Mouse (Mus musculus) hindbrain, embryonic 15.5 days (tissue): ENCODE measurements at regions not wholly inside any gene's neighbourhood (a gene's known extent, or its start where the extent isn't known, plus 50 kb on each side); places are given as distances from the start of the nearest gene placed in this dataset.

ENCODE experiments used
- ATAC-seq: fragments of 200-750 bp; cut with Nextera tagmentation; 2 replicates; pipeline ENCODE4 v1.8.0; 2017; ENCODE audit warnings: low read depth, moderate number of reproducible peaks, moderate TSS enrichment; ENCODE audit not compliant: low FRiP score
- H3K27ac ChIP-seq: fragments of 300-500 bp; sonication (generic); replicated peaks from 2 replicates; pipeline ENCODE4 v1.5.1; 2015; ENCODE audit warnings: mild to moderate bottlenecking, inconsistent platforms
- H3K27me3 ChIP-seq: fragments of 300-500 bp; sonication (generic); 2 replicates; pipeline ENCODE4 v1.6.1; 2015; ENCODE audit warnings: control low read depth, inconsistent platforms
- H3K36me3 ChIP-seq: fragments of 300-500 bp; sonication (generic); 2 replicates; pipeline ENCODE4 v1.6.1; 2015; ENCODE audit warnings: control low read depth, inconsistent platforms
- H3K4me1 ChIP-seq: fragments of 300-500 bp; sonication (generic); replicated peaks from 2 replicates; pipeline ENCODE4 v1.6.1; 2015; ENCODE audit warnings: control low read depth, inconsistent platforms
- H3K4me2 ChIP-seq: fragments of 300-500 bp; sonication (generic); 2 replicates; pipeline ENCODE4 v1.6.1; 2015; ENCODE audit warnings: moderate library complexity, mild to moderate bottlenecking, inconsistent platforms
- H3K4me3 ChIP-seq: fragments of 300-500 bp; sonication (generic); 2 replicates; pipeline ENCODE4 v1.5.1; 2015; ENCODE audit warnings: mild to moderate bottlenecking, inconsistent platforms
- H3K9ac ChIP-seq: fragments of 300-500 bp; sonication (generic); 2 replicates; pipeline ENCODE4 v1.6.1; 2015; ENCODE audit warnings: inconsistent platforms
- H3K9me3 ChIP-seq: fragments of 300-500 bp; sonication (generic); 2 replicates; pipeline ENCODE4 v1.6.1; 2016; ENCODE audit warnings: control low read depth, inconsistent platforms
- WGBS: fragments of 180-500 bp; shearing (Covaris S2); methylation state at CpG from one replicate; pipeline ENCODE4 v1.1.7; 2015; 5-methylcytosine and 5-hydroxymethylcytosine counted together

GRCm38 (mm10) chr16:93131404-93131803 is 305.5 kb upstream of the Runx1 start:
- Histone ChIP-seq H3K27me3 (no peaks in the 10 kb centered on the region), H3K4me1 (no peaks in the 10 kb centered on the region), H3K4me2 (no peak overlapping the region), H3K27ac (no peak overlapping the region), H3K9ac (no peak overlapping the region), H3K36me3 (no peaks in the 10 kb centered on the region), H3K4me3 (no peak overlapping the region), H3K9me3 (no peaks in the 10 kb centered on the region)
- WGBS: 89% methylated on average over 5 of the region's 5 CpGs
- no peak for ATAC-seq

DNA sequence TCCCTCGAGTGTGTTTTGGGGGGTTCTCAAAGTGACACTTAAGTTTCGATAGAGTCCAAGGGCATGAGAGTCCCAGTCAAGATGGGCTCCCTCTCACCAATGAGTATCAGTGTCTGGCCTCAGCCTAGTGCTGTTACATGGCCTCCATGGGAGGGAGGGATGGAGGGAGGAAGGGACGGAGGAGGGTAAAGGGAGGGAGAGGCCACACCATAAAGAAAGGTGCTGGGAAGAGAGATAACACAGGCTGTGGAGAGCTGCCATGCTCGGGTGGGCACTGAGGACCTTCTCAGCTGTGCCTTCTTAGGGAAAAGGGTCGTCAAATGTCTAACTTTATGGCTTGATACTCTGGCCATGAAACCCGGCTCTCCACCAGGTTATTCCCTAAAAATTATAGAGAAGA is 304.7 kb upstream of the Runx1 start:
- H3K27ac ChIP-seq: no peak overlapping the region
- H3K9me3 ChIP-seq: no peaks in the 10 kb centered on the region
- ATAC-seq: no peak
- H3K27me3 ChIP-seq: no peaks in the 10 kb centered on the region
- no peaks in the 10 kb centered on the region for H3K4me1 ChIP-seq
- no peaks in the 10 kb centered on the region for H3K36me3 ChIP-seq
- H3K9ac ChIP-seq: no peak overlapping the region
- WGBS: 91% methylated on average over 6 of the region's 6 CpGs
- H3K4me2 ChIP-seq: no peak overlapping the region
- no peak overlapping the region for H3K4me3 ChIP-seq

DNA sequence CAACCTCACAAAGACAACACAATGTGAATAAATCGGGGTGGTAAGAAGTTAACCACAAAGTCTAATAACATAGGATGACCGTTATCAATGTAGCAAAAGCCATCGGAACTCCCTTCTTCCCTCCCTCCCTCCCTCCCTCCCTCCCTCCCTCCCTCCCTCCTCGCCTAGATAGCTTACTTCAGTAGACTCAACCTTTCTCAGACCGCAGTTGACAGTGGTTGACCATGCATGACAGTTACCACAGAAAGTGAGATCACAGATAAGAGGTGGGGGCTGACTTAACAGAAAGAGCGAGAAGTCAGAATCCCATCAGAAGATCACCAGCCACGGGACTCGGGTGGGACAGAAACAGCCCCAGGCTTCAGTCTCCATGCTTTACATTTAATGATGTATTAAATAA is 297.8 kb upstream of the Runx1 start:
- Histone ChIP-seq H3K27ac (no peak overlapping the region), H3K9ac (no peak overlapping the region), H3K36me3 (no peaks in the 10 kb centered on the region), H3K4me3 (no peak overlapping the region), H3K4me2 (no peak overlapping the region), H3K27me3 (no peaks in the 10 kb centered on the region), H3K4me1 (no peaks in the 10 kb centered on the region), H3K9me3 (no peaks in the 10 kb centered on the region)
- WGBS: 87% methylated on average over 8 of the region's 8 CpGs
- no peak for ATAC-seq

DNA sequence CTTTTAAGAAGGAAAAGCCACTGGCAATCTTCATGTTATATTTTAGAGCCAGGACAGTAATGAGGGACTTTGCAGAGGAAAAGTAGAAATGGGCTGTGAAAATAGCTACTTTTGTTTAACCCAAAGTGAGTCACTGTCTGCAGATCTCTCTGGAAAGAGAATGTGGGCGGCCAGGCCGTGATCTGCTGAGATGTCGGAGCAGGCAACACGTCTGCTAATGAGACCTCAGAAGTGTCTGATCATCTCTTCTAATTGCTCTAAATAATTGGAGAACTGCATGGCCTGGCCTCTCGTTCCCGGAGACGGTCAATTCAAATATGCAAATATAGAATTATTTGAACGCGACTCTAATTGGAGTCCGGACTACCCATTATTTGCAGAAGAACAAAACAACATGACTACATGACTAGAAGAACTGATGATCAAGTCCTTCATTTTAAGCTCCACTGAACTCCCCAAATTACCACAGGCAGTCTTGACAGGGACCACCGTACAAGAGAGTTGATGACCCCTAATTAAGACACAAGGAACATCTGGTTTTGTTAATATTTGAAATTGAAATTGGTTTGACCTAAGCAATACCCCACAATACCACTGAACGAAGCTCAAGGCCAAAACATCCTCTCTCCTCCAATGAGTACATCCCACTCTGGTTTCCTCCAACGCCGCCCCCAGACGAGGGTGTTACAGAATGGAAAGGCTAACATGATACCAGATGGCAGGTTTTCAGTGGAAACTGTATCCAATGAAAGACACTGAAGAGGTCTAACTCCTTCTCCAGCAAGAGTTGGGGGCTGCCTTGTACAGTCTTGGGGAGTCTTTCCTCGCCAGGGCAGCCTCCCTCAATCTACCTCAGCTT is 290.4 kb upstream of the Runx1 start:
- Histone ChIP-seq H3K36me3 (no peaks in the 10 kb centered on the region), H3K4me1 (no peaks in the 10 kb centered on the region), H3K4me2 (no peak overlapping the region), H3K4me3 (no peak overlapping the region), H3K9me3 (no peaks in the 10 kb centered on the region), H3K27ac (no peak overlapping the region), H3K9ac (no peak overlapping the region), H3K27me3 (no peaks in the 10 kb centered on the region)
- 80% methylated on average over 16 of the region's 16 CpGs for WGBS
- no peak for ATAC-seq

- WGBS: 87% methylated on average over 3 of the region's 3 CpGs
- no peaks in the 10 kb centered on the region for H3K27me3 ChIP-seq
- H3K4me1 ChIP-seq: no peaks in the 10 kb centered on the region
- no peaks in the 10 kb centered on the region for H3K36me3 ChIP-seq
- no peak overlapping the region for H3K27ac ChIP-seq
- H3K9me3 ChIP-seq: no peaks in the 10 kb centered on the region
- no peak overlapping the region for H3K9ac ChIP-seq
- H3K4me2 ChIP-seq: no peak overlapping the region
- H3K4me3 ChIP-seq: no peak overlapping the region
- no peak for ATAC-seq
These were observed 285.0 kb upstream of the Runx1 start for GRCm38 (mm10) chr16:93110912-93111311.

GRCm38 (mm10) chr16:93110451-93110850 is 284.5 kb upstream of the Runx1 start:
- Histone ChIP-seq H3K9me3 (no peaks in the 10 kb centered on the region), H3K27me3 (no peaks in the 10 kb centered on the region), H3K4me2 (no peak overlapping the region), H3K4me3 (no peak overlapping the region), H3K4me1 (no peaks in the 10 kb centered on the region), H3K9ac (no peak overlapping the region), H3K27ac (no peak overlapping the region), H3K36me3 (no peaks in the 10 kb centered on the region)
- 71% methylated on average over 6 of the region's 6 CpGs for WGBS
- ATAC-seq: no peak

DNA sequence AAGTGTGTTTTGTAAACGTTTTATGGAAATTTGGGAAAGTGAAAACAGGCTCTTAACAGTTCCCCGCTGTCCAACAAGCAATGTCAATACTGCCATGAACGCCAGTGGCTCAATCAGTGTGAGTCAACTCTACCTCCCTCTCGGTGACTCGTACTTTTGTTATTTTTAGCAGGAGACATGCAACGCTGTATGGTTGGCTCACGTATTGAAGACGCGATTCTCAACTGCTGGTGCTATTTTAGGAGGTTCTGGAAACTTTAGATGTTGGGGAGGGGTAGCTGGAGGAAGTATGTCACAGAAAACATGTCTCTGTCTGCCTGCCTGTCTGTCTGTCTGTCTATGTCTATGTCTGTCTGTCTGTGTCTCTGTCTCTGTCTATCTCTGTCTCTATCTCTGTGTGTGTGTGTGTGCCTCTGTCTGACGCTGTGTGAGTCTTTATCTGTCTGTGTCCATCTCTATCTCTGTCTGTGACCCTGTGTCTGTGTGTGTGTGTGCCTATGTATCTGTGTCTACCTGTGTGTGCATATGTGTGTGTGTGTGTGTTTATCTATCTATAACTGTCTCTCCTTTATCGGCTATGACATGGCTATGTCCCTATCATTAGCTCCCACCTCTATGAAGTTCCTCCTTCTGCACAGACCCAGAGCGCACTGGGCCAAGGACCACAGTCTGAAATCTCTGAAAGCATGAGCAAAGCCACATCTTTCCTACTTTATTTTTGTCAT is 283.9 kb upstream of the Runx1 start:
- Histone ChIP-seq H3K36me3 (no peaks in the 10 kb centered on the region), H3K27ac (no peak overlapping the region), H3K4me3 (no peak overlapping the region), H3K27me3 (no peaks in the 10 kb centered on the region), H3K4me1 (no peaks in the 10 kb centered on the region), H3K4me2 (no peak overlapping the region), H3K9ac (no peak overlapping the region), H3K9me3 (no peaks in the 10 kb centered on the region)
- no peak for ATAC-seq
- WGBS: 88% methylated on average over 12 of the region's 12 CpGs

DNA sequence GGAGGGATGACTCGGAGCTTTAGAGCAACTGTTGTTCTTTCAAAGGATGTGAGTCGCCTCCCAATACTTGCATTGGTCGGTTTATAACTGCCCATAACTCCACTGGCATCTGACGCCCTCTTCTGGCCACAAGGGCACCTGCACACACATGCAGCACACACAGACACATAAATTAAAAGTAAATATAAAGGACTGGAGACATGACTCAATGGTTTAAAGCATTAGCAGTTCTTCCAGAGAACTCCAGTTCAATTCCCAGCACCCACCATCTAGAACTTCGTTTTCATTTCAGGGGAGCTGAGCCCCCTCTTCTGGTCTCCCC is 281.5 kb upstream of the Runx1 start:
- no peaks in the 10 kb centered on the region for H3K27me3 ChIP-seq
- 82% methylated on average over 5 of the region's 5 CpGs for WGBS

GRCm38 (mm10) chr16:93106811-93107523 is 281.0 kb upstream of the Runx1 start:
- no peak for ATAC-seq
- Histone ChIP-seq H3K4me3 (no peak overlapping the region), H3K4me2 (no peak overlapping the region), H3K36me3 (no peaks in the 10 kb centered on the region), H3K27ac (no peak overlapping the region), H3K4me1 (no peaks in the 10 kb centered on the region), H3K9me3 (no peaks in the 10 kb centered on the region), H3K27me3 (no peaks in the 10 kb centered on the region), H3K9ac (no peak overlapping the region)
- 85% methylated on average over 13 of the region's 13 CpGs for WGBS

More for the DNA sequence above, 281.5 kb upstream of the Runx1 start:
- no peak overlapping the region for H3K27ac ChIP-seq
- no peak for ATAC-seq
- H3K9ac ChIP-seq: no peak overlapping the region
- no peak overlapping the region for H3K4me2 ChIP-seq
- no peaks in the 10 kb centered on the region for H3K36me3 ChIP-seq
- H3K4me1 ChIP-seq: no peaks in the 10 kb centered on the region
- no peaks in the 10 kb centered on the region for H3K9me3 ChIP-seq
- no peak overlapping the region for H3K4me3 ChIP-seq

DNA sequence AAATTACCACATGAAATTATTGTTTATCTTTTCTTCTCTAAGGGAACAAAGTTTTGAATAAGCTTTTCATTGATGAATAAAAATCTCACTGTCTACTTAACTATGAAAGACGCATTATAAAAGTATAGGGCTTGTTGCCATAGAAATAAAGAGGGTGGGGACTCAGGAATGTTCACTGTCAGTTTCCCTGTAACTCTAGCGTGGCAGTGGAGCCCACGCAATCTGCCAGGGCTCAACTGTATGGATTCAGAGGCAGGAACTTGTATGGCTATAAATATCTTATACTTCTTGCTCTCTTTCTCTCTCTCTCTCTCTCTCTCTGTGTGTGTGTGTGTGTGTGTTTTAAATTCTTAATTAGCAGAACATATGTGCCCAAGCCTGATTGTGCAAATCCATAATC is 276.2 kb upstream of the Runx1 start:
- Histone ChIP-seq H3K4me1 (no peaks in the 10 kb centered on the region), H3K4me2 (no peak overlapping the region), H3K27ac (no peak overlapping the region), H3K4me3 (no peak overlapping the region), H3K27me3 (no peaks in the 10 kb centered on the region), H3K9me3 (no peaks in the 10 kb centered on the region), H3K9ac (no peak overlapping the region), H3K36me3 (no peaks in the 10 kb centered on the region)
- 54% methylated on average over 3 of the region's 3 CpGs for WGBS
- no peak for ATAC-seq

DNA sequence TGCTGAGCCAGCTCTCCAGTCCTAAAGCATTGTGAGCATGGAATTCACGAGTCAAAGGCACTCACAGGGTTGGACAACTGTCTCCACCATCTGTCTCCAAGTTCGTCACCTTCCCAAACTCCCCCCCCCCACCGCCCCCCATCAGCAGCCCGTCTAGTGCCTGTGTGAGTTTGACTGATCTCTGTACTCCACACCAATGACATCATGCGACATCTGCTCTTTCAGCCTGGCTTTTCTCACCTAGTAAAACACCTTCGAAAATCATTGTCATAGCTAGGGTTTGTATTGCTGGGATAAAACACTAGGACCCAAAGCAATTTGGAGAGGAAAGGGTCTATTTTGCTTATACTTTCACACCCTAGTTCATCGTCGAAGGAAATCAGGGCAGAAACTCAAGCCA is 272.1 kb upstream of the Runx1 start:
- 70% methylated on average over 8 of the region's 8 CpGs for WGBS
- Histone ChIP-seq H3K27ac (no peak overlapping the region), H3K4me2 (no peak overlapping the region), H3K4me3 (no peak overlapping the region), H3K9ac (no peak overlapping the region), H3K36me3 (no peaks in the 10 kb centered on the region), H3K9me3 (no peaks in the 10 kb centered on the region), H3K27me3 (no peaks in the 10 kb centered on the region), H3K4me1 (no peaks in the 10 kb centered on the region)
- ATAC-seq: no peak

DNA sequence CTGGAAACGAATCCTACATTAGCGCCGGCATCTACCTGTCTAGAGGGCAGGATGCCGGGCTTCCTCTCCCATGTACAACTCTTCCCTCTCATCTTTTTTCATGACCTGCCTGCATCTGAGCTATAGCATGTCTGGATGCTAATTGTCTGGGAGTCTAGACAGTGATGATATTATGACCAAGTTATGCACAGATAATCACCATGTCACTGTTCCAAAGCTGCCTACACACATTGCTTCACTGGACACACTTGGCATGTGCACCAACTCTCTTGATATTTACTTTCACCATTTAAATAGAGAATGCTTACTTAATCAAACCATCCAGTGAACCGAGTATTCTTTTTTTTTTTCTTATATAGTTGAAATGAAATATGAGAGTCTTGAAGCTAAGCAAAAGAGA is 270.2 kb upstream of the Runx1 start:
- Histone ChIP-seq H3K27ac (no peak overlapping the region), H3K36me3 (no peaks in the 10 kb centered on the region), H3K4me1 (no peaks in the 10 kb centered on the region), H3K9ac (no peak overlapping the region), H3K9me3 (no peaks in the 10 kb centered on the region), H3K4me3 (no peak overlapping the region), H3K4me2 (no peak overlapping the region), H3K27me3 (no peaks in the 10 kb centered on the region)
- 79% methylated on average over 5 of the region's 5 CpGs for WGBS
- ATAC-seq: no peak
